Mouse (Mus musculus): ENCODE data around the gene Zfp119b. TPM values are rescaled to one million over a fixed set of nuclear protein-coding genes. Genes with fewer than 3 reads are reported as not detected.

Gene Zfp119b
- total RNA-seq (2015; ENCODE audit: low replicate concordance) = 2.9 TPM in 1 of 2 replicates, not detected in the other
- total RNA-seq (2017; ENCODE audit: low replicate concordance) = 2.6 and 5.0 TPM in 2 replicates

DNA sequence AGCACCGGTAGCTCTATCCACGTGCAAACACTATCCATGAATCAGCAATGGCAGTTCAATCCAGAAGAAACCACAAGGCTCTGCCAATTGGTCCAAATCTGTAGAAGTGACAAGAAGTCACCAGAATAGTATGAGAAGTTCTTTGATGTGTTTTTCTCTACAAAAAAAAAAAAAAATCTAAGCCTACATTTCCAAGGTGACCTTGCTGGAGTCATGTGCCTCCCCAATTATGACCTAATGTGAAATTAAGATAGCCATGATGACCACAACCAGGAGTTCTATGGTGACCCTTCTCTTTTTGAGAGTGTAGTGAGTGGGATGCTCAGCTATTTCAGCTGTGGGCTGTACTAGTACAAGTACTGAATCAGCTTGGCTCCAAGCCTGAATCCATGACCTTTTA, at the start of gene Zfp119b:
Zfp119b (minus strand) TSS at position 101 of the 400 bp plus-strand sequence.
- ATAC-seq (replicated peaks; ENCODE audit: low FRiP score, poor library complexity, severe bottlenecking) = no peak

DNA sequence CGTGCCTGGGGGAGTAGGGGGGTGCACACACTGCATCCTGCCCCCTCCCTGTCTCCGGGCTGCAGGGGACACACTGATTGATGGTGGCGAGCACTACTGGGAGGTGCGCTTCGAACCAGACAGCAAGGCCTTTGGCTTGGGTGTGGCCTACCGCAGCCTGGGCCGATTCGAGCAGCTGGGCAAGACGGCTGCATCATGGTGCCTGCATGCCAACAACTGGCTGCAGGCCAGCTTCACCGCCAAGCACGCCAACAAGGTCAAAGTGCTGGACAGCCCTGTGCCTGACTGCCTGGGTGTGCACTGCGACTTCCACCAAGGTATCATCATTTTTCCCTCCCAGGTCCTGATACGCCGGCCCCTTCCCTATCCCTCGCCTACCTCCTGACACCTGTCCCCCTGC, 46.7 kb upstream of the Zfp119b start:
- no peak for ATAC-seq (replicated peaks; ENCODE audit: low FRiP score, poor library complexity, severe bottlenecking)

DNA sequence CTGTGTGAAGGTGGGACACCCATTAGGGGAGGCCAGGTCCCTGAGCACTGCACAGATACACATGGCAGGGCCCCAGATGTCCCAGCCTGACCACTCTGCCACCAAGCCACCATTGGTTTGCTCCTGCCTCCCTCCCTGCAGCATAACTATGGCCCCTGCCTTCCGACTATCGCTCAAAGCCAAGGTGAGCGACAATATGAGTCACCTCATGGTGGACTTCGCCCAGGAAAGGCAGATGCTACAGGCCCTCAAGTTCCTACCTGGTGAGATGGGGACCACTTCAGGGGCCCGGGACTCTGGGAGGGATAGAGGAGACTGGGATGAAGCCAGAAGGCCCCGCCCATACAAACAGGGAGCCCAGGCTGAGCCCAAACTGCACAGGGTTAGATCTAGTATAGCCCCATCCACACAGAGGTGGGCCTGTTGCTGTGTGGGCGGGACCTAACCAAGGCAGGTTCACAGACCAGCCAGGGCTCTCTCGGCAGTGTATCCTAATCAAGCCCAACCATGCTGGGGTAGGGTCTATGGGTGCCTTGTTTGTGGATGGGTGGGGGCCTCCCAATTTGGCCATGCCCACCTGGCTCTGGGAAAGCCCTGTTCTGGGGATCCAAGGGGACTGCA, 41.1 kb upstream of the Zfp119b start:
- no peak for ATAC-seq (replicated peaks; ENCODE audit: low FRiP score, poor library complexity, severe bottlenecking)

- ATAC-seq (replicated peaks; ENCODE audit: low FRiP score, poor library complexity, severe bottlenecking) = no peak
Measured at GRCm38 (mm10) chr17:55986030-55986961, 37.0 kb upstream of the Zfp119b start, which contains the start of gene Fsd1. Gene Fsd1 (plus strand): TSS chr17:55986509.

- ATAC-seq (replicated peaks; ENCODE audit: low FRiP score, poor library complexity, severe bottlenecking) = no peak
Measured at GRCm38 (mm10) chr17:55977301-55977700, 28.0 kb upstream of the Zfp119b start.

GRCm38 (mm10) chr17:55976255-55976862, 27.1 kb upstream of the Zfp119b start:
- ATAC-seq (replicated peaks; ENCODE audit: low FRiP score, poor library complexity, severe bottlenecking) = 0 out of 2 replicates have a peak, but pooled peaks have one; percentile 47

DNA sequence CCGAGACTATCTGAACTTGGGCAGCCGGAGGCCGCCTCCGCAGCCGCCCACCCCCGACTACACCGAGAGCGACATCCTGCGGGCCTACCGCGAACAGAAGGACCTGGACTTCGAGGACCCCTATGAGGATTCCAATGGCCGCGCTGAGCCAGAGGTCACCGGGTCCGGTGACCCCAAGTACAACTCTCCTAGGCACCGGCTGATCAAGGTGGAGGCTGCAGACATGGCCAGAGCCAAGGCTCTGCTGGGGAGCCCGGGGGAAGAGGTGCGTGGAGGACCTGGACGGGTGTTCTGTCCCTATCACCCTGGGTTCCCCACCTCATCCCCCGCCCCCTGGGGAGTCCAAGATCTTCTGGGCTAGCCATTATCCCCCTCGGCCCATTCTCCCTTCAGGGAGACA, 22.2 kb upstream of the Zfp119b start:
- no peak for ATAC-seq (replicated peaks; ENCODE audit: low FRiP score, poor library complexity, severe bottlenecking)

DNA sequence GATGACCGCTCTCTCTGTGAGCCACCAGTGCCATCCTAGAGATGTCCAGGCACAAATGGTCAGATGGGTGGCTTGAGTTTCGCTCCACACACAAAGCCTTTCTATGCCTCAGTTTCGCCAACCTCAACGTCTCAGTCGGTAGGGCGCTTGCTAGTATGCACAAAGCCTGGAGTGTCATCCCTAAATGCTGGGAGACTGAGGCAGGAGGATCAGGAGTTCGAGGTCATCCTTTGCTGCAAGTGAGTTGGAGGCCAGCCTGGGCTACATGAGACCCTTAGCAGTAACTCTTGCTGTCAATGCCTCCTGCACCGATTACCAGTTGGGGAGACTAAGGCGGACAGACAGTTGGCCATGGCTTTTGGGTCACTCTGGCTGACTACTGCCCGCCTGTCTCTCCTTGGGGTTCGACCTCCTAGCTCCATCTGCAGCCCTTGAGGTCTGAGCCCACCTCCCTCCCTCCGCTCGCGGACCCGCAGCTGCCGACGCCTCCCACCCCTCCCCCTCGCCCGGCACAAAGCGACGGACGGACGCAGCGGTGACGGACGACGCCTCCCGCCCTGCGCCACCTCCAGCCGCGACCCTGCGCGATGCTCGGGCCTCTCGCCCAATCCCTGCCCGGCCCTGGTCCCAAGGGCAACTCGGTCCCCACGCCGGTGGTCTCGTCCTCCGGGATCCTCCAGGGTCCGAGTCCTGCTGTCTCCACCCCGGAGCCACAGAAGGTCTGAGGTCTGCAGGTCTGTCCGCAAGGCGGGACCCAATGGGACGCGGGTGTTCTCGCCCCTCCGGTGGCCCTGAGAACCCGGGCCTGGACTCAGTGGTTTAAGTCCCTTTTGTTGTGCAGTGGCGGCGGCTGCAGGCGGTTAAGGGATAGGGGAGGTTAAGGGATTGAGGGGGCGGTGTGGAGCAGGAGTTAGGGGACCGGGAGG, 20.9 kb upstream of the Zfp119b start, which contains the start of gene Shd:
Shd (plus strand) TSS at position 502 of the 926 bp plus-strand sequence.
- no peak for ATAC-seq (replicated peaks; ENCODE audit: low FRiP score, poor library complexity, severe bottlenecking)

DNA sequence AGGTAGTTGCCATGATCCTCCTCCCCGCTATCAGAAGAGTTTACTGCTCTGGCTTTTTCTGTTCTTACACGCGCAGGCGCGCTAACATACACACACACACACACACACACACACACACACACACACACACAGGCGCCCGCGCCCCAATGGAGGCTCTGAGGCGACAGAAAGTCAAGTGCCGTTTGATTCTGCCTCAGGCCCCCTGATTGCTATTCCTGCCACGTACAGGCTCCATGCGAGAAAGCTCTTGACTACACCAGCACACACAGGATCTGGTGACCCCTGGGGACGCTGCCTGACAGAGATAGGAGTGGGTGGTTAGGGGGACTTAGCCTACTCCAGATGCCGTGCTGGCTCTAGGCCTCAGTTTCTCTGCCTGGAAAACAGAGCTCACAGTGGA, 20.3 kb upstream of the Zfp119b start:
- ATAC-seq (replicated peaks; ENCODE audit: low FRiP score, poor library complexity, severe bottlenecking) = no peak

- ATAC-seq (replicated peaks; ENCODE audit: low FRiP score, poor library complexity, severe bottlenecking) = no peak
Measured at GRCm38 (mm10) chr17:55968210-55968609, 18.9 kb upstream of the Zfp119b start.

- no peak for ATAC-seq (replicated peaks; ENCODE audit: low FRiP score, poor library complexity, severe bottlenecking)
Measured at GRCm38 (mm10) chr17:55967186-55967585, 17.9 kb upstream of the Zfp119b start.

GRCm38 (mm10) chr17:55964996-55965395, 15.7 kb upstream of the Zfp119b start:
- no peak for ATAC-seq (replicated peaks; ENCODE audit: low FRiP score, poor library complexity, severe bottlenecking)

- ATAC-seq (replicated peaks; ENCODE audit: low FRiP score, poor library complexity, severe bottlenecking) = no peak
Measured at GRCm38 (mm10) chr17:55964496-55964895, 15.2 kb upstream of the Zfp119b start.

DNA sequence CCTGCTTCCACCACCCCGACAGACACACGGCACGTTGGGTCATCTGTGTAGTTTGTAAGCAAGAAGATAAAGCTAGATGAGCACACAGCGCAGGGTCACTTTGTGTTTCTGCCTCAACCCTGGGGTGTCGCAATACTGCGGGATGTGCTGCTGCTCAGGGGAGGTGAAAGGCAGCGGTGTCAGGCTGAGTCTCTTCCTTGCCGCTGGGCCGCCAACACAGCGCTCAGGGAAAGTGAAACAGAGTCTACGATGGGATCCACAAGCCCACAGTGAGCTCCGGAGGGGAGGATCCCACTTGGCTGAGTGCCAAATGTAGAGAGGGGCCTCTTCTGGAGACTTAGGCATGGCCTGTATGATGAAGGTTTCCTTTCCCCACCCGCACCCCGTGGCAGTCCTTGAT, 13.9 kb upstream of the Zfp119b start:
- no peak for ATAC-seq (replicated peaks; ENCODE audit: low FRiP score, poor library complexity, severe bottlenecking)

DNA sequence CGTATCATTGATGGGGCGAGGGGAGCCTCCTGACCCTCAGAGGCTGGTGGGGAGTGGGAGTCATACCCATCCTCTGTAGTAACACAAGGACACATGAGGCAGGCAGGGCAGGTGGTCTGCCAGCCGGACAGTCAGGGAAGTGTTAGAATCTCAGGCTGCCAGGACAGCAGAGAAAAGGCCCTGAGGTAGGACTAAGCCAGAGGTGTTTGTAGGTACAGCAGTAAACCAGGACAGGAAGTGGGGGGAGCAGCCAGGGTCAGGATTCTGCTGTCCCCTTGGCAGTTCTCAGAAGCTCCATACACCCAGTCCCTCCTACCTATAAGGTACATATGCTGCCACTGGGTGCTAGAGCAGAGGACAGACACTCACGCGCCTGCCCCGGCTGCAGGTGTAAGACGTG, 12.3 kb upstream of the Zfp119b start:
- no peak for ATAC-seq (replicated peaks; ENCODE audit: low FRiP score, poor library complexity, severe bottlenecking)

DNA sequence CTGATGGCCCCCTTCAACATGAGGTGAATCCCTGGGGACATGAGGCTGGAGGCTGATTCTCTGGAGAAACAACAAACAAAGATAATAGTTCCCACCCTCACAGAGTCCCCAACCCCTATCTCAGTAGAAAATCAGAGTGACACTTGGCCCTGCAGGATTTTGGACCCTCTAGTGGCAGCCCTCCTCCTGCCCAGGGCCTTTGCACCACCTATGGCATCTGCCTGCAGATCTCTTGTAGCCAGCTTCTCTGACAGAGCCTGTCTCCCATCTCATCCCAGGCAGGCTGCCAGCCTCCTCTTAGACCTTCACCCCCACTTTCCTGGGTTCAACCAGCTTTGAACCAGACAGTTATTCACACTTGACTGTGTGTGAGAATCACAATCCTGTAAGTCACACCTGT, 11.5 kb upstream of the Zfp119b start:
- no peak for ATAC-seq (replicated peaks; ENCODE audit: low FRiP score, poor library complexity, severe bottlenecking)

DNA sequence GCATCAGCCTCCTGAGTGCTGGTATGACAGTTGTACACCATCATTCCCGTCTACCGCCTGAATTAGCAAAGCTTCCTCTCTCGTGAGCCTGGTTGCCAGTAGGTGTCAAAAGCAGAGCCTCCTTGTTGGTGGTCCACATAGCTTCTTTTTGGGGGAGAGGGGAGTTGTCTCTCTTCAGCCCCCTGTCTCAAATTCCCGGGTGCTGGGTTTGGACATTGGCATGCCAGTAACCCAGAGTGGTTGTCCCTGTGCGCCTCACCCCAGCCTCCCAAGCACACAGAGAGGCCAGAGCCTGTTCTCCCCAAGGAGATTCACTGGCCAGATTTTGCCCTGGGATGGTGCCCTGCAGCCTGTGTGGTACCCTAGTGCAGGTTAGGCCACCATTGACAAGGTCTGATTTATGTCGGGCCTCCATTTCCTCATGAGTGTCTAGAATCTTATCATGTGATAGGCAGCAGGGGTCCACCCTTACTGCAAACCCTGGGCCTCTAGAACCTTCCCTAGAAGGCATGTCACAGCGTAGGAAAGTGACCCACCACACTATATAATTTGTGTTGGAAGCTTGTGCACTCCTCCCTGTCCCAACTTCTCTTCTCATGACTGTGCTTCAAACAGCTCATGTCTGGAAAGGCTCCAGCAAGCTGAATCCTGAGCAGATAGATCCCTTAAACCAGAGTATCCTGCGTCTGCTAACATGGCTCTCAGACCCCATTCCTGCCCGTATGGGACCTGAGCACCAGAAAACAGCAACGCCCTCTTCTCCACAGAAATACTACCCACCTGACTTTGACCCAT, 10.8 kb upstream of the Zfp119b start:
- ATAC-seq (replicated peaks; ENCODE audit: low FRiP score, poor library complexity, severe bottlenecking) = 0 out of 2 replicates have a peak, but pooled peaks have one; percentile 2

- ATAC-seq (replicated peaks; ENCODE audit: low FRiP score, poor library complexity, severe bottlenecking) = peak; percentile 89
Measured at GRCm38 (mm10) chr17:55958918-55959728, 9.8 kb upstream of the Zfp119b start, which contains the start of gene Yju2. Gene Yju2 (plus strand): TSS chr17:55959099.
